ENCODE assay signal across 11 mouse cellular contexts in the genomic region with DNA sequence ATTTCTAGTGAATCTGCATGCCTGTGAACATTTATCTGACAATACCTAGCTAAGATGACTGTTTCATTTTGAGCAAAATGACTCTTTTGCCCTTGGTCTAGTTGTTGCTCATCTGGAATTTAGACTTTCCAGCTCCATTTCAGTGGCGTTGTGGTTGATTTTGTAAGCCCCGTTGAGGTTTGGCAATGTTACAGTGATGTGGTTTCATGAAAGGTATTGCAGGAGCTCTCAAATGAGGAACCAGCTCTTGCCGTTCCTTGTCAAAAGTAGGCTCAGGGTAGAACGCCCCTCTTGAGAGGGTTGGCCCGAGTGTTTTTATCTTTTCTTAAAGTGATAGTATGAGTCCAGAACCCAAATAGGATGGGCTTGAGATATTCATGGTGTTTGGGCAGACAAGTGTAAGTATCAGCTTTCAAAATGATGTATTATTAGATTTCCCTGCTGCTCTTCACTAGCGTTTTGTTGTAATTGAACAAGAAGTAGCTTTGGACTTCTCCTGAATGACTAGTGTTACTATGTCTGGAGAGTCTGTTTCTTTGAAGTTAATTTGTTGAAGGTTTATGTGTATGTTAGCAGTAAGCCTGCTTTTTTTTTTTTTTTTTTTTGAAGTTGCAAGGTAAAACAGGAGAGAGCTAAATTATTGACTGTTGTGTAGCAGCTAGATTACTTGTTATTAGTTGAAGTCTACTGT.
DNase-seq lines count a peak whose midpoint lies in the region; ATAC-seq and TF ChIP-seq lines count a peak whose summit lies in the region.
"Had no signal": no experiment of that assay in that cellular context is flagged by ENCODE, and none has a peak within 500 bp of the region (broad histone marks: within the 10 kb centered on the region; RNA-seq: fewer than 3 reads in every experiment).

No protein-coding gene starts in this region.

- ATAC-seq in embryonic facial prominence, embryonic 14.5 days (ENCODE audit: low read depth): no peak
- no peak for ATAC-seq in forebrain, embryonic 12.5 days (ENCODE audit: low FRiP score)

- H3K9me3 ChIP-seq in embryonic facial prominence, embryonic 14.5 days (ENCODE audit: control insufficient read depth, low read length): no peaks in the 10 kb centered on the region
- no peaks in the 10 kb centered on the region for H3K9me3 ChIP-seq in embryonic facial prominence, embryonic 10.5 days
- H3K9me3 ChIP-seq in MEL (replicated peaks; ENCODE audit: insufficient read depth, low read length): no peaks in the 10 kb centered on the region
- H3K9me3 ChIP-seq in forebrain, embryonic 12.5 days: no peaks in the 10 kb centered on the region
- H3K9me3 ChIP-seq: hindbrain, embryonic 10.5 days; neural tube, embryonic 12.5 days had no signal

- TF ChIP-seq EP300 in MEL (IDR thresholded peaks at IDR 0.05; ENCODE audit: low read depth in 1 of 2, low read length in 2 of 2): peak; percentile 73 to 79

- TF ChIP-seq CTCF in MEL (IDR thresholded peaks at IDR 0.05 in 2 of 3, conservative IDR thresholded peaks at IDR 0.05 in 1 of 3; ENCODE audit: control insufficient read depth in 1 of 3, insufficient read depth in 1 of 3, low read depth in 2 of 3, low read length in 3 of 3, poor library complexity in 1 of 3, severe bottlenecking in 1 of 3): no peak
- TF ChIP-seq CTCF in left cerebral cortex, adult 2 months (IDR thresholded peaks at IDR 0.05): no peak

- no peak for TF ChIP-seq RAD21 in MEL (IDR thresholded peaks at IDR 0.05; ENCODE audit: low read depth, low read length)

- no peak overlapping the region for H3K4me2 ChIP-seq in embryonic facial prominence, embryonic 14.5 days (ENCODE audit: low read depth, low read length)
- H3K4me2 ChIP-seq in forebrain, embryonic 12.5 days: no peak overlapping the region
- H3K4me2 ChIP-seq: neural tube, embryonic 12.5 days had no signal

- H3K4me3 ChIP-seq in embryonic facial prominence, embryonic 14.5 days (ENCODE audit: low read depth, low read length): no peak overlapping the region
- no peak overlapping the region for H3K4me3 ChIP-seq in embryonic facial prominence, embryonic 10.5 days
- H3K4me3 ChIP-seq in MEL (ENCODE audit: control insufficient read depth in 1 of 2, insufficient read depth in 1 of 2, low read depth in 2 of 2, low read length in 2 of 2): peak overlapping the region in 1 of 2 experiments; percentile 40; a peak in 2 of 4 replicates
- H3K4me3 ChIP-seq in forebrain, embryonic 12.5 days (replicated peaks): no peak overlapping the region
- no peak overlapping the region for H3K4me3 ChIP-seq in left cerebral cortex, adult 2 months
- H3K4me3 ChIP-seq: hindbrain, embryonic 10.5 days; neural tube, embryonic 12.5 days had no signal

- H3K36me3 ChIP-seq in embryonic facial prominence, embryonic 14.5 days (ENCODE audit: control insufficient read depth, insufficient read depth, low read length): 0 out of 2 replicates have a peak, but pooled peaks cover 3% of the 10 kb centered on the region
- H3K36me3 ChIP-seq in embryonic facial prominence, embryonic 10.5 days (replicated peaks): peaks cover 3% of the 10 kb centered on the region; the same call in 1 of the 2 replicates
- peaks cover 0 to 28% of the 10 kb centered on the region in 2 experiments; a peak in 3 of 4 replicates for H3K36me3 ChIP-seq in MEL (ENCODE audit: control insufficient read depth in 1 of 2, insufficient read depth in 2 of 2, low read length in 2 of 2)
- H3K36me3 ChIP-seq in forebrain, embryonic 12.5 days (replicated peaks): no peaks in the 10 kb centered on the region
- H3K36me3 ChIP-seq: hindbrain, embryonic 10.5 days; neural tube, embryonic 12.5 days had no signal

- peak in 1 of 2 experiments; percentile 53; a peak in 2 of 4 replicates for TF ChIP-seq POLR2A in MEL (IDR thresholded peaks at IDR 0.05; ENCODE audit: control insufficient read depth in 1 of 2, insufficient read depth in 1 of 2, low read depth in 1 of 2, low read length in 2 of 2, poor library complexity in 1 of 2)

- H3K4me1 ChIP-seq in embryonic facial prominence, embryonic 14.5 days (ENCODE audit: control insufficient read depth, insufficient read depth, low read length): peaks cover 4% of the 10 kb centered on the region; the same call in 1 of the 2 replicates
- H3K4me1 ChIP-seq in embryonic facial prominence, embryonic 10.5 days: 0 out of 2 replicates have a peak, but pooled peaks cover 5% of the 10 kb centered on the region
- peaks cover 6 to 30% of the 10 kb centered on the region in 2 experiments for H3K4me1 ChIP-seq in MEL (ENCODE audit: control insufficient read depth in 1 of 2, insufficient read depth in 2 of 2, low read length in 2 of 2)
- no peaks in the 10 kb centered on the region for H3K4me1 ChIP-seq in forebrain, embryonic 12.5 days
- H3K4me1 ChIP-seq: hindbrain, embryonic 10.5 days; neural tube, embryonic 12.5 days had no signal

- DNase-seq in embryonic facial prominence, embryonic 14.5 days (ENCODE audit: low spot score): peak; percentile 56
- no peak for DNase-seq in embryonic facial prominence, embryonic 10.5 days (ENCODE audit: low spot score)
- DNase-seq in MEL (ENCODE audit: low read depth, low spot score) (peak; percentile 96), liver (peak; percentile 53)
- peak; percentile 51 to 77 for DNase-seq in monocyte, adult 2 months (ENCODE audit: low read depth in 1 of 2, low spot score in 2 of 2)
- no peak for DNase-seq in cerebellum, postnatal 4 days (ENCODE audit: low spot score in 2 of 2)
- no peak for DNase-seq in left cerebral cortex, adult 2 months (ENCODE audit: extremely low spot score in 1 of 2, low spot score in 2 of 2)
- DNase-seq: left cerebral cortex, postnatal 4 days had no signal

- H3K27me3 ChIP-seq in embryonic facial prominence, embryonic 14.5 days (replicated peaks; ENCODE audit: control insufficient read depth, insufficient read depth, low read length): no peaks in the 10 kb centered on the region
- H3K27me3 ChIP-seq in embryonic facial prominence, embryonic 10.5 days (replicated peaks; ENCODE audit: low read depth, poor library complexity, severe bottlenecking): no peaks in the 10 kb centered on the region
- H3K27me3 ChIP-seq in MEL (ENCODE audit: control insufficient read depth in 1 of 2, insufficient read depth in 2 of 2, low read length in 2 of 2): no peaks in the 10 kb centered on the region
- H3K27me3 ChIP-seq in forebrain, embryonic 12.5 days: no peaks in the 10 kb centered on the region
- H3K27me3 ChIP-seq: neural tube, embryonic 12.5 days had no signal

- no peak overlapping the region for H3K27ac ChIP-seq in embryonic facial prominence, embryonic 14.5 days (replicated peaks; ENCODE audit: low read depth, low read length)
- H3K27ac ChIP-seq in embryonic facial prominence, embryonic 10.5 days (replicated peaks): no peak overlapping the region
- peak overlapping the region; percentile 75 for H3K27ac ChIP-seq in MEL (ENCODE audit: control insufficient read depth, low read depth, low read length)
- H3K27ac ChIP-seq in forebrain, embryonic 12.5 days: no peak overlapping the region
- H3K27ac ChIP-seq in left cerebral cortex, adult 2 months: no peak overlapping the region
- H3K27ac ChIP-seq: hindbrain, embryonic 10.5 days; neural tube, embryonic 12.5 days had no signal

- H3K79me2 ChIP-seq in MEL (ENCODE audit: control insufficient read depth, insufficient read depth, low read length, poor library complexity): no peaks in the 10 kb centered on the region

- intact Hi-C loops in left cerebral cortex, adult 2 months (cut with DNase I): no loop called here

- H3K9ac ChIP-seq in embryonic facial prominence, embryonic 14.5 days (ENCODE audit: low read depth, low read length): no peak overlapping the region
- H3K9ac ChIP-seq in MEL (ENCODE audit: control insufficient read depth, low read depth, low read length, poor library complexity, severe bottlenecking): peak overlapping the region; percentile 29
- H3K9ac ChIP-seq in forebrain, embryonic 12.5 days: no peak overlapping the region
- H3K9ac ChIP-seq: neural tube, embryonic 12.5 days had no signal

- WGBS in embryonic facial prominence, embryonic 14.5 days: 53% methylated on average over 6 of the region's 6 CpGs
- WGBS in embryonic facial prominence, embryonic 10.5 days: 85% methylated on average over 6 of the region's 6 CpGs
- 81% methylated on average over 6 of the region's 6 CpGs for WGBS in forebrain, embryonic 12.5 days

TF ChIP-seq in MEL, 35 proteins besides CTCF, POLR2A, EP300 and RAD21 (continues in another document):
- TF ChIP-seq USF1 (IDR thresholded peaks at IDR 0.05; ENCODE audit: low read depth, low read length): no peak
- TF ChIP-seq MXI1 (IDR thresholded peaks at IDR 0.05; ENCODE audit: low read depth, low read length): peak; percentile 77
- TF ChIP-seq TAL1 (IDR thresholded peaks at IDR 0.05; ENCODE audit: low read length): 0 out of 2 replicates have a peak, but pooled peaks have one; percentile 5
- TF ChIP-seq E2F4 (IDR thresholded peaks at IDR 0.05; ENCODE audit: borderline replicate concordance, low read depth, low read length): no peak
- no peak for TF ChIP-seq MAZ (IDR thresholded peaks at IDR 0.05; ENCODE audit: low read depth, low read length)
- TF ChIP-seq KAT2A (conservative IDR thresholded peaks at IDR 0.05; ENCODE audit: low read depth, low read length): no peak
- TF ChIP-seq ELF1 (IDR thresholded peaks at IDR 0.05; ENCODE audit: low read depth, low read length): 0 out of 2 replicates have a peak, but pooled peaks have one; percentile 6
- peak; percentile 41; the same call in 1 of the 2 replicates for TF ChIP-seq RCOR1 (IDR thresholded peaks at IDR 0.05; ENCODE audit: low read depth, low read length)
- TF ChIP-seq MYC (IDR thresholded peaks at IDR 0.05; ENCODE audit: low read depth, low read length): peak; percentile 61
- no peak for TF ChIP-seq NELFE (IDR thresholded peaks at IDR 0.05; ENCODE audit: low read depth, low read length)
- TF ChIP-seq SIN3A (IDR thresholded peaks at IDR 0.05; ENCODE audit: low read length): peak; percentile 93
- TF ChIP-seq POLR2AphosphoS5 (IDR thresholded peaks at IDR 0.05; ENCODE audit: borderline replicate concordance, low read depth, low read length): no peak
- peak; percentile 9; the same call in 1 of the 2 replicates for TF ChIP-seq ZC3H11A (IDR thresholded peaks at IDR 0.05; ENCODE audit: low read depth, low read length)
- TF ChIP-seq ZNF384 (IDR thresholded peaks at IDR 0.05; ENCODE audit: low read depth, low read length): peak; percentile 74
- no peak for TF ChIP-seq SMC3 (IDR thresholded peaks at IDR 0.05; ENCODE audit: low read depth, low read length)
- no peak for TF ChIP-seq ZKSCAN1 (IDR thresholded peaks at IDR 0.05; ENCODE audit: low read depth, low read length)
- no peak for TF ChIP-seq GABPA (IDR thresholded peaks at IDR 0.05; ENCODE audit: low read depth, low read length)
- no peak for TF ChIP-seq NRF1 (IDR thresholded peaks at IDR 0.05; ENCODE audit: insufficient read depth, low read depth, low read length, poor library complexity, severe bottlenecking)
- no peak for TF ChIP-seq JUND (IDR thresholded peaks at IDR 0.05; ENCODE audit: low read depth, low read length)
- TF ChIP-seq USF2 (IDR thresholded peaks at IDR 0.05; ENCODE audit: borderline replicate concordance in 1 of 2, insufficient read depth in 1 of 2, low read depth in 1 of 2, low read length in 2 of 2): no peak

Comparison
In these comparisons a context has a peak if more than half of its experiments do, and no peak if none do; other contexts are left out.
1. DNase-seq: peak in embryonic facial prominence, embryonic 14.5 days (single experiment), MEL (single experiment), liver (single experiment) and monocyte, adult 2 months (2 of 2); none in embryonic facial prominence, embryonic 10.5 days (single experiment), cerebellum, postnatal 4 days (0 of 2) and left cerebral cortex, adult 2 months (0 of 2).